Comparison of ENCODE assay signal across 18 mouse cellular contexts in genomic region chr11:36292206-36292605, GRCm38 (mm10).
DNase-seq lines count a peak whose midpoint lies in the region; ATAC-seq and TF ChIP-seq lines count a peak whose summit lies in the region.
"Had no signal": no experiment of that assay in that cellular context is flagged by ENCODE, and none has a peak within 500 bp of the region (broad histone marks: within the 10 kb centered on the region; RNA-seq: fewer than 3 reads in every experiment).

No protein-coding gene starts in this region.

- no peak overlapping the region for H3K4me3 ChIP-seq in intestine, postnatal 0 days (ENCODE audit: low read depth, low read length)
- no peak overlapping the region for H3K4me3 ChIP-seq in intestine, embryonic 15.5 days (replicated peaks)
- H3K4me3 ChIP-seq in stomach, postnatal 0 days (ENCODE audit: low read depth, low read length) = no peak overlapping the region
- H3K4me3 ChIP-seq: forebrain, embryonic 12.5 days; heart, embryonic 15.5 days; liver, embryonic 13.5 days had no signal

- no peaks in the 10 kb centered on the region for H3K36me3 ChIP-seq in intestine, postnatal 0 days (ENCODE audit: control insufficient read depth, insufficient read depth)
- H3K36me3 ChIP-seq in intestine, embryonic 15.5 days = no peaks in the 10 kb centered on the region
- no peaks in the 10 kb centered on the region for H3K36me3 ChIP-seq in stomach, postnatal 0 days (ENCODE audit: control insufficient read depth, insufficient read depth, low read length)
- H3K36me3 ChIP-seq: forebrain, embryonic 12.5 days; heart, embryonic 15.5 days; liver, embryonic 13.5 days had no signal

- 0 out of 2 replicates have a peak, but pooled peaks have one; percentile 21 for TF ChIP-seq CTCF in intestine, postnatal 0 days (IDR thresholded peaks at IDR 0.05; ENCODE audit: low read depth)
- TF ChIP-seq CTCF in stomach, postnatal 0 days (IDR thresholded peaks at IDR 0.05; ENCODE audit: low read depth) = peak; percentile 50

- H3K9ac ChIP-seq in intestine, postnatal 0 days (ENCODE audit: low read depth, low read length) = no peak overlapping the region
- H3K9ac ChIP-seq in intestine, embryonic 15.5 days = no peak overlapping the region
- no peak overlapping the region for H3K9ac ChIP-seq in stomach, postnatal 0 days (ENCODE audit: low read length)
- H3K9ac ChIP-seq: forebrain, embryonic 12.5 days; heart, embryonic 15.5 days; liver, embryonic 13.5 days had no signal

- ATAC-seq in intestine, postnatal 0 days = no peak
- ATAC-seq in intestine, embryonic 15.5 days = no peak
- ATAC-seq in stomach, postnatal 0 days (ENCODE audit: low FRiP score, low TSS enrichment) = no peak
- ATAC-seq in megakaryocyte, adult 5-6 weeks (ENCODE audit: poor library complexity, severe bottlenecking) = no peak

- no peaks in the 10 kb centered on the region for H3K9me3 ChIP-seq in intestine, postnatal 0 days (ENCODE audit: control insufficient read depth)
- no peaks in the 10 kb centered on the region for H3K9me3 ChIP-seq in intestine, embryonic 15.5 days
- no peaks in the 10 kb centered on the region for H3K9me3 ChIP-seq in stomach, postnatal 0 days (ENCODE audit: control insufficient read depth, low read length)
- H3K9me3 ChIP-seq: forebrain, embryonic 12.5 days; heart, embryonic 15.5 days; liver, embryonic 13.5 days had no signal

- 43% methylated on average over 6 of the region's 6 CpGs for WGBS in intestine, postnatal 0 days
- WGBS in intestine, embryonic 15.5 days = 47% methylated on average over 6 of the region's 6 CpGs
- WGBS in stomach, postnatal 0 days = 32% methylated on average over 6 of the region's 6 CpGs

- no peak overlapping the region for H3K27ac ChIP-seq in intestine, postnatal 0 days (ENCODE audit: low read depth, low read length)
- no peak overlapping the region for H3K27ac ChIP-seq in intestine, embryonic 15.5 days
- H3K27ac ChIP-seq in stomach, postnatal 0 days (replicated peaks) = no peak overlapping the region
- H3K27ac ChIP-seq: forebrain, embryonic 12.5 days; heart, embryonic 15.5 days; liver, embryonic 13.5 days had no signal

- no peak overlapping the region for H3K4me2 ChIP-seq in intestine, postnatal 0 days (replicated peaks; ENCODE audit: low read depth)
- no peak overlapping the region for H3K4me2 ChIP-seq in intestine, embryonic 15.5 days (replicated peaks)
- no peak overlapping the region for H3K4me2 ChIP-seq in stomach, postnatal 0 days (replicated peaks; ENCODE audit: low read depth)
- H3K4me2 ChIP-seq: forebrain, embryonic 12.5 days; heart, embryonic 15.5 days; liver, embryonic 13.5 days; midbrain, embryonic 11.5 days had no signal

- no peaks in the 10 kb centered on the region for H3K4me1 ChIP-seq in intestine, postnatal 0 days (replicated peaks; ENCODE audit: control insufficient read depth, insufficient read depth, low read length)
- H3K4me1 ChIP-seq in intestine, embryonic 15.5 days (replicated peaks) = no peaks in the 10 kb centered on the region
- H3K4me1 ChIP-seq in stomach, postnatal 0 days (replicated peaks; ENCODE audit: control insufficient read depth, insufficient read depth) = no peaks in the 10 kb centered on the region
- H3K4me1 ChIP-seq: forebrain, embryonic 12.5 days; heart, embryonic 15.5 days; liver, embryonic 13.5 days had no signal

- DNase-seq in embryo, embryonic 11 days = peak; percentile 32
- DNase-seq in embryo, embryonic 10.5 days (ENCODE audit: low spot score) = no peak
- DNase-seq in lung, postnatal 10 days = peak; percentile 17
- DNase-seq in lung, postnatal 25 days (ENCODE audit: low spot score) = no peak
- no peak for DNase-seq in stomach, postnatal 0 days (ENCODE audit: low spot score)
- DNase-seq: adrenal gland, postnatal 14 days; cerebellum, adult 2 months; kidney, postnatal 14 days; liver, embryonic 13.5 days; right cerebral cortex, postnatal 4 days; thymus, postnatal 4 days had no signal

- TF ChIP-seq EP300 in stomach, postnatal 0 days (optimal IDR thresholded peaks at IDR 0.05) = no peak

- no peaks in the 10 kb centered on the region for H3K27me3 ChIP-seq in intestine, postnatal 0 days (replicated peaks; ENCODE audit: control insufficient read depth, insufficient read depth, low read length)
- no peaks in the 10 kb centered on the region for H3K27me3 ChIP-seq in intestine, embryonic 15.5 days (replicated peaks)
- no peaks in the 10 kb centered on the region for H3K27me3 ChIP-seq in stomach, postnatal 0 days (ENCODE audit: control insufficient read depth, insufficient read depth, low read length)
- H3K27me3 ChIP-seq: CH12.LX; forebrain, embryonic 12.5 days; heart, embryonic 15.5 days; liver, embryonic 13.5 days had no signal

Comparison
In these comparisons a context has a peak if more than half of its experiments do, and no peak if none do; other contexts are left out.
1. DNase-seq: peak in embryo, embryonic 11 days (single experiment) and lung, postnatal 10 days (single experiment); none in embryo, embryonic 10.5 days (single experiment), lung, postnatal 25 days (single experiment) and stomach, postnatal 0 days (single experiment).